Mouse (Mus musculus) liver, embryonic 14 days (tissue): Measurements from ENCODE around the gene Olfr893. TPM values are rescaled to one million over a fixed set of nuclear protein-coding genes. Genes with fewer than 3 reads are reported as not detected.

Experiments
- polyA plus RNA-seq: library from polyadenylated mRNA; depleted of rRNA; stranded (reverse); fragments of >200 nt; gene quantifications from 2 replicates; pipeline ENCODE4 v1.2.3, GENCODE M21; 2012; rRNA removed

Gene Olfr893
- not detected in 2 replicates for polyA plus RNA-seq

GRCm38 (mm10) chr9:38208065-38208464, at the start of gene Olfr893:
TSS of gene Olfr893 (plus strand) at chr9:38208365.

GRCm38 (mm10) chr9:38180721-38181120, 27.4 kb upstream of the Olfr893 start, which contains the start of gene Olfr891:
TSS of gene Olfr891 (minus strand) at chr9:38180821.

DNA sequence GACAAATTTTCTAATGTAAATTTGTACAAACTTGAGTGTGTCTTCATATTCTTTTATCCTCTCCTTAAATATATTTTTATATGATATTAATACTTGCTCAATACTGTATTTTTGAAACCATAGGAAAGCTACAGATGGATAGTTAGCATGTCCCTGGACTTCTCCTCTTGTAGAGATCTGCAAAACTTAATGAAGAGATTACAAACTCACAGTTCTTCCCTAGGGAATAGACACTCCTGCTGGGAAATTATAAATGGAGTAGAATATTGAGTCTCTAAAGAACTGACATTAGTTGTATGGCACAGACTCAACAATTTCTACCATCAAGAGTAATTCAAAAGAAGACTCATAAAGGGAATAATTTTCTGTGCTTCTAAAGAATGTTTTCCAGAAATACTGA, 9.6 kb downstream of the Olfr893 start, which contains the start of gene Olfr894:
Olfr894 (plus strand) TSS at position 301 of the 400 bp plus-strand sequence.

GRCm38 (mm10) chr9:38252474-38252873, 44.3 kb downstream of the Olfr893 start, which contains the start of gene Olfr143:
TSS of gene Olfr143 (plus strand) at chr9:38252774.

Other genes starting within 250 kb of the Olfr893 start
- not detected in 2 replicates for gene Olfr881, start 216.5 kb upstream of the Olfr893 start, polyA plus RNA-seq
- not detected in 2 replicates for gene Olfr883, start 182.6 kb upstream of the Olfr893 start, polyA plus RNA-seq
- gene Olfr884, start 161.8 kb upstream of the Olfr893 start, polyA plus RNA-seq, result not detected in 2 replicates
- not detected in 2 replicates for gene Olfr885, start 147.0 kb upstream of the Olfr893 start, polyA plus RNA-seq
- gene Olfr887, start 124.3 kb upstream of the Olfr893 start, polyA plus RNA-seq, result not detected in 2 replicates
- not detected in 2 replicates for gene Olfr888, start 100.2 kb upstream of the Olfr893 start, polyA plus RNA-seq
- gene Olfr889, start 93.2 kb upstream of the Olfr893 start, polyA plus RNA-seq, result 0.01 TPM in 1 of 2 replicates, not detected in the other
- not detected in 2 replicates for gene Olfr890, start 65.8 kb upstream of the Olfr893 start, polyA plus RNA-seq
- not detected in 2 replicates for gene Olfr891, start 27.5 kb upstream of the Olfr893 start, polyA plus RNA-seq
- not detected in 2 replicates for gene Olfr894, start 9.7 kb downstream of the Olfr893 start, polyA plus RNA-seq
- not detected in 2 replicates for gene Olfr143, start 44.4 kb downstream of the Olfr893 start, polyA plus RNA-seq
- gene Olfr895, start 59.5 kb downstream of the Olfr893 start, polyA plus RNA-seq, result not detected in 2 replicates
- not detected in 2 replicates for gene Olfr896-ps1, start 82.7 kb downstream of the Olfr893 start, polyA plus RNA-seq
- gene Olfr25, start 120.7 kb downstream of the Olfr893 start, polyA plus RNA-seq, result not detected in 2 replicates
- gene Olfr898, start 140.0 kb downstream of the Olfr893 start, polyA plus RNA-seq, result not detected in 2 replicates
- not detected in 2 replicates for gene Olfr250, start 158.5 kb downstream of the Olfr893 start, polyA plus RNA-seq
- gene Olfr251, start 168.7 kb downstream of the Olfr893 start, polyA plus RNA-seq, result not detected in 2 replicates
- not detected in 2 replicates for gene Olfr147, start 193.3 kb downstream of the Olfr893 start, polyA plus RNA-seq
- gene Olfr901, start 221.1 kb downstream of the Olfr893 start, polyA plus RNA-seq, result not detected in 2 replicates
- not detected in 2 replicates for gene Olfr902, start 239.3 kb downstream of the Olfr893 start, polyA plus RNA-seq